Mouse (Mus musculus): ENCODE data around the gene Cxcl13. TPM values are rescaled to one million over a fixed set of nuclear protein-coding genes. Genes with fewer than 3 reads are reported as not detected.

Cxcl13 gene
- polyA plus RNA-seq, 3 experiments from 2014 or later, result 0.63 to 1.4 (median 0.88) TPM

DNA sequence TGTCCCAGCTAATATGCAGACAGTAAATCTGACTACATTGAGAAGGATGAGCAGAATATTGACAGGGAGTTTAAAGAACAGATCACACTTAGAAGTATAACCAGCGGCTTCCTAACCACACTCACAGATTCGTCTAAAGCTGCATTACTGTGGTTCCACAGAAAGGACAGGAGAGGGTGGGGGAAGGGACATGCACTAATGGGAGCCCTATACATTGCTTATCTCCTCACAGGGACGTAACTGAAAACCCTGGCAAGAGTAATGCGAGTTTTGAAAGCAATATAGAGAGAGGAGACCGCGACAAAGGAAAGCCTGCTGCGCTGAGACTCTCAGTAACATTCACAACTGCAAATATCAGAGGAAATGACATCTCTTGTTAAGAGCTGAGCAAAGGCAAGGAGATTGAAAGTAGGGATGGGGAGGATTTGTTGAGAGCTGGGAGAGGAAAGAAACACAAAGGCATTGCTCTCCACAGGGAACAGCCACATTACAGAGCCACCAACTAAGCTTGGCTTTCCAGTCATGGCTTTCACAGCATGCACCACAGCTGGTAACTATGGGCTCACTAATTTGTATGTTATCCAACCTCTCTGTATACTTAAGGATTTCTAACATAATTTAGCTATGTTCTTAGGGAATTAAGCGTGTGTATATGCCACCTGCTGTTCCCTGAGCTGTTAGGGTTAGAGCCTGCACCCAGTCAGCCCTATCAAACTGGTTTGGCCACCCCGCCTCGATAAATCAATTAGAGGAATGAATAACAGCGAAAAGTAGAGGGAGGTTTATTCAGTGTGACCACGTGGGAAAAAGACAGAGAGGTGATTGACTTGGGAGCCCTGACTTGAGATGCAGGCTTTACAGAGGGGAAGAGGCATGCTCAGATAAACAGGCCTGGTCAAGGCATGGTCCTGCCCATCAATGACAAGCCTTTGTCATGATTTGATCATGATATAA lies 34.9 kb downstream of the Cxcl13 start:
- ATAC-seq, result no peak

GRCm38 (mm10) chr5:95997276-95997675 lies 40.5 kb downstream of the Cxcl13 start:
- ATAC-seq, result no peak

DNA sequence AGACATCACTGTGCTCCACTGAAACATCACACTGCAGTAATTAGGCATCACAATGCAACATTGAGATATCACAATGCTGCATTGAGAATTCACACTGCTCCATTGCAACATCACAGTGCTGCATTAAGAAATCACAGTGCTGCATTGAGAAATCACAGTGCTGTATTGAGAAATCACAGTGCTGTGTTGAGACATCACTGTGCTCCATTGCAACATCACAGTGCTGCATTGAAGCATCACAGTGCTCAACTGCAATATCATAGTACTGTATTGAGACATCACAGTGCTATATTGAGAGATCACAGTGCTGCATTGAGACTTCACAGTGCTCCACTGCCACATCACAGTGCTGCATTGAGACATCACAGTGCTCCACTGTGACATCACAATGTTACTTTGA lies 46.6 kb downstream of the Cxcl13 start:
- ATAC-seq, result no peak

- ATAC-seq, result no peak
These were observed 51.6 kb downstream of the Cxcl13 start for GRCm38 (mm10) chr5:96008274-96008842.

GRCm38 (mm10) chr5:96009076-96009475 lies 52.3 kb downstream of the Cxcl13 start:
- ATAC-seq, result no peak

Other genes with a start within 250 kb of the Cxcl13 start
- not detected for gene Gm7978, start 220.8 kb upstream of the Cxcl13 start, polyA plus RNA-seq (2017; shearing (Covaris generic))
- gene Gm7982, start 214.9 kb upstream of the Cxcl13 start, polyA plus RNA-seq (2017; shearing (Covaris generic)), result not detected
- not detected for gene E330014E10Rik, start 181.0 kb upstream of the Cxcl13 start, polyA plus RNA-seq (2017; shearing (Covaris generic))
- gene Cnot6l, start 207.2 kb downstream of the Cxcl13 start, polyA plus RNA-seq (2017; shearing (Covaris generic)), result 10 to 100 TPM; 72.0 to 92.4 (median 79.4) TPM

All from inflammation-experienced regulatory T-cells, adult 6 months (primary cell).